Mouse (Mus musculus) G1E (cell line): ENCODE measurements around the gene Adora1.

Source experiments
- CTCF ChIP-seq: IDR thresholded peaks from 2 replicates; pipeline ENCODE4 v1.5.1; 2012; ENCODE audit warnings: low read depth, low read length, inconsistent platforms, mixed read lengths
- GATA1 ChIP-seq: IDR thresholded peaks from 2 replicates; pipeline ENCODE4 v1.6.1; 2012; ENCODE audit warnings: borderline replicate concordance, low read length, inconsistent platforms, mixed read lengths
- GATA2 ChIP-seq: IDR thresholded peaks from 2 replicates; pipeline ENCODE4 v1.6.1; 2012; ENCODE audit warnings: low read depth, low read length, inconsistent platforms, borderline replicate concordance
- POLR2AphosphoS5 ChIP-seq: IDR thresholded peaks from 2 replicates; pipeline ENCODE4 v1.6.1; 2012; ENCODE audit warnings: low read depth, low read length, inconsistent platforms; ENCODE audit not compliant: insufficient replicate concordance
- TAL1 ChIP-seq: conservative IDR thresholded peaks from 2 replicates; pipeline ENCODE4 v1.6.1; 2012; ENCODE audit warnings: low read depth, low read length, inconsistent platforms, mixed read lengths

DNA sequence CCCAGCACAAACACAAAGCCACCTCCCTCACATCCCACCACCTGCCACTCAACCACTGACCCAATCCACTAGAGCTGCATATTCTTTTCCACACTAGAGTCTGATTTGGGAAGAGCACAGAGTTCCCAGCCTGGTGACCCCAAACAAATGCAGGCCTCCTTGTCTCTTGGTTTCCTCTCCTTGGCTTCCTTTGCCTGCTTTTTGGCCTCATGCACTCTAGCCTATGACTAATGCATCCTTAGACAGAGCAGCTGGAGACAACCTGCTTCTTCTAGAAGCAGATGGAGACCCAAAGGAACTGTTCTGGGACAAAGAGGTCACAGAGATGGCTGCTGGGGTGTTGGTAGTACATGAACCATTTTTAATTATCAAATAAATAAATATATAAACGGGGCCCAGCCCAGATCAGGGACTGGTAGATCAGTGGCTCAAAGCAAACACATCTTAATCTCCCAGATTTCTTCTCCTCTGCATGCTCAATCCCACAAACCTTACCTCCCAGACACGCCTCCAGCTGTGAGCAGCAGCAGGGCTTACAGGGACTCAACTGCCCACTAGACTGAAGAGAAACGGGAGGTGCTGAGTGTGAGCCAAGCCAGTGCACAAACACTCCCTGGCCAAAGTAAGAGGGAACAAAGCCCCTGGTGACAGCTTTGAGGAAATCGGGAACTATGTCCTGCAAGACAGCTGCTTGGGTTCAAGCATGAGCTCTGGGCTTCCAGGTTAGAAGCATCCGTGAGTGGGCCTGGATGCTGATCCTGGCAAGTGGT is 5.2 kb downstream of the Adora1 start:
- no peak for TF ChIP-seq CTCF
- no peak for TF ChIP-seq TAL1
- TF ChIP-seq GATA2: no peak
- TF ChIP-seq POLR2AphosphoS5: no peak
- TF ChIP-seq GATA1: no peak
